Comparison of ENCODE assay signal across 9 mouse cellular contexts in the genomic region with DNA sequence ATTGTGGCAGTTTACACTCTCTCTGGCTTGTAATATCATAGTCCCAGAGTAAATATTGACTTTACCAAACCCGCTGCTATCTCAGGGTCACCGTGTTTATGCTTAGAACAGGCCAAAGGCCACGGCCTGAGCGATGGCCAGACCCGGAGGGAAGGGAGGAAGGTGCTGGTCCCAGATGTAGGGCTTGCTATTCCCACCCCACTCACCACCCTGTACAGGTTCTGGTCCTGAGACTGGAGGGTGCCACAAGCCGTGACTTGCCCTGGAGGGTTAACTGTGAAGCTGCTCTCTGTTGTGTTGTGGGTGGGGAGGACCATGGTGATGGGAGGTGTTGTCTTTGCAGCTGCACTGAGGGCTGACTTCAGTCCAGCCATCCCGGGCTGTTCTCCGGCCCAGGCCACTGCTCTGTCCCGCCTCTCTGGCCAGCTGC. TPM values are rescaled to one million over a fixed set of nuclear protein-coding genes. Genes with fewer than 3 reads are reported as not detected.
A peak's percentile ranks its signal among the peaks of the same experiment; 100 is the strongest.
DNase-seq lines count a peak whose midpoint lies in the region; ATAC-seq lines count a peak whose summit lies in the region.
"Had no signal": no experiment of that assay in that cellular context is flagged by ENCODE, and none has a peak within 500 bp of the region (broad histone marks: within the 10 kb centered on the region; RNA-seq: fewer than 3 reads in every experiment).

No protein-coding gene starts in this region.

- intact Hi-C loops in gastrocnemius, postnatal 14 days (cut with DNase I; ENCODE audit: low total_unique reads): no loop called here

- no peaks in the 10 kb centered on the region for H3K36me3 ChIP-seq in hindbrain, embryonic 10.5 days
- H3K36me3 ChIP-seq in hindbrain, embryonic 12.5 days: no peaks in the 10 kb centered on the region
- H3K36me3 ChIP-seq in limb, embryonic 13.5 days: peaks cover 5% of the 10 kb centered on the region; the same call in 1 of the 2 replicates
- H3K36me3 ChIP-seq in forebrain, embryonic 15.5 days: no peaks in the 10 kb centered on the region
- H3K36me3 ChIP-seq: midbrain, embryonic 15.5 days had no signal

- peaks cover 61% of the 10 kb centered on the region for H3K27me3 ChIP-seq in hindbrain, embryonic 10.5 days (ENCODE audit: insufficient read depth, poor library complexity, severe bottlenecking)
- H3K27me3 ChIP-seq in hindbrain, embryonic 12.5 days: peaks cover 65% of the 10 kb centered on the region
- peaks cover 26% of the 10 kb centered on the region for H3K27me3 ChIP-seq in limb, embryonic 13.5 days
- H3K27me3 ChIP-seq in forebrain, embryonic 15.5 days: peaks cover 51% of the 10 kb centered on the region

- no peak overlapping the region for H3K4me3 ChIP-seq in hindbrain, embryonic 10.5 days
- no peak overlapping the region for H3K4me3 ChIP-seq in hindbrain, embryonic 12.5 days
- peak overlapping the region; percentile 75 for H3K4me3 ChIP-seq in limb, embryonic 13.5 days
- H3K4me3 ChIP-seq in forebrain, embryonic 15.5 days: no peak overlapping the region

- DNase-seq in hindbrain, embryonic 10.5 days (ENCODE audit: low spot score): peak; percentile 20
- DNase-seq in 3134 (ENCODE audit: extremely low read depth, insufficient read length, low spot score): peak; percentile 42
- peak; percentile 73 for DNase-seq in gastrocnemius, postnatal 14 days
- DNase-seq in c-Kit-positive CD71-positive TER-119-positive erythroid progenitor cells, embryonic 14.5 days (ENCODE audit: low spot score): no peak
- DNase-seq in cerebellum, postnatal 14 days: no peak

- WGBS in hindbrain, embryonic 10.5 days: 34% methylated on average over 9 of the region's 9 CpGs
- 39% methylated on average over 9 of the region's 9 CpGs for WGBS in hindbrain, embryonic 12.5 days
- WGBS in limb, embryonic 13.5 days: 33% methylated on average over 9 of the region's 9 CpGs
- 66% methylated on average over 9 of the region's 9 CpGs for WGBS in forebrain, embryonic 15.5 days

- no peak for ATAC-seq in hindbrain, embryonic 12.5 days (ENCODE audit: low FRiP score)
- no peak for ATAC-seq in limb, embryonic 13.5 days (ENCODE audit: low FRiP score, low read depth)
- no peak for ATAC-seq in forebrain, embryonic 15.5 days (replicated peaks)
- ATAC-seq: midbrain, embryonic 15.5 days had no signal

- no peak overlapping the region for H3K9ac ChIP-seq in hindbrain, embryonic 12.5 days
- 0 out of 2 replicates have a peak overlapping the region, but pooled peaks have one; percentile 46 for H3K9ac ChIP-seq in limb, embryonic 13.5 days
- H3K9ac ChIP-seq in forebrain, embryonic 15.5 days (replicated peaks): no peak overlapping the region
- H3K9ac ChIP-seq: midbrain, embryonic 15.5 days had no signal

- H3K4me2 ChIP-seq in hindbrain, embryonic 12.5 days (replicated peaks): no peak overlapping the region
- H3K4me2 ChIP-seq in limb, embryonic 13.5 days (replicated peaks): peak overlapping the region; percentile 96
- no peak overlapping the region for H3K4me2 ChIP-seq in forebrain, embryonic 15.5 days (replicated peaks)

- peaks cover 40% of the 10 kb centered on the region for H3K4me1 ChIP-seq in hindbrain, embryonic 10.5 days (replicated peaks)
- H3K4me1 ChIP-seq in hindbrain, embryonic 12.5 days: peaks cover 18% of the 10 kb centered on the region
- peaks cover 43% of the 10 kb centered on the region for H3K4me1 ChIP-seq in limb, embryonic 13.5 days
- H3K4me1 ChIP-seq in forebrain, embryonic 15.5 days: peaks cover 24% of the 10 kb centered on the region

- no peaks in the 10 kb centered on the region for H3K9me3 ChIP-seq in hindbrain, embryonic 10.5 days
- no peaks in the 10 kb centered on the region for H3K9me3 ChIP-seq in hindbrain, embryonic 12.5 days (replicated peaks)
- no peaks in the 10 kb centered on the region for H3K9me3 ChIP-seq in limb, embryonic 13.5 days
- H3K9me3 ChIP-seq in forebrain, embryonic 15.5 days: no peaks in the 10 kb centered on the region
- H3K9me3 ChIP-seq: midbrain, embryonic 15.5 days had no signal

- H3K27ac ChIP-seq in hindbrain, embryonic 10.5 days: no peak overlapping the region
- H3K27ac ChIP-seq in hindbrain, embryonic 12.5 days: no peak overlapping the region
- H3K27ac ChIP-seq in limb, embryonic 13.5 days: no peak overlapping the region
- no peak overlapping the region for H3K27ac ChIP-seq in forebrain, embryonic 15.5 days (replicated peaks)
- H3K27ac ChIP-seq: midbrain, embryonic 15.5 days had no signal

RNA-seq across cellular contexts. Expression of gene Plekhg3, which starts 4.8 kb away (rescaled TPM):
- 2.1 and 2.7 TPM in 2 replicates for polyA plus RNA-seq in hindbrain, embryonic 10.5 days (2016; fragmentation: Nextera tagmentation; extraction: Ambion mirVana)
- 3.0 and 3.6 TPM in 2 replicates for polyA plus RNA-seq in hindbrain, embryonic 12.5 days (2016; fragmentation: Nextera tagmentation; extraction: Ambion mirVana)
- 10 to 100 TPM; 10.3 to 11.7 TPM for total RNA-seq in gastrocnemius, postnatal 14 days (2021)
- 5.6 and 7.2 TPM in 2 replicates for polyA plus RNA-seq in limb, embryonic 13.5 days (2015; fragmentation: Nextera tagmentation; extraction: Ambion mirVana)
- 0.79 and 1.2 TPM in 2 replicates for polyA plus RNA-seq in forebrain, embryonic 15.5 days (2015; fragmentation: Nextera tagmentation; extraction: Ambion mirVana)

Comparison
In these comparisons a context has a peak if more than half of its experiments do, and no peak if none do; other contexts are left out.
1. DNase-seq: peak in hindbrain, embryonic 10.5 days (single experiment), 3134 (single experiment) and gastrocnemius, postnatal 14 days (single experiment); none in c-Kit-positive CD71-positive TER-119-positive erythroid progenitor cells, embryonic 14.5 days (single experiment) and cerebellum, postnatal 14 days (0 of 2).